7 mouse cellular contexts compared by ENCODE assay signal in genomic region chr11:54062086-54062752, GRCm38 (mm10). TPM values are rescaled to one million over a fixed set of nuclear protein-coding genes. Genes with fewer than 3 reads are reported as not detected.
DNase-seq lines count a peak whose midpoint lies in the region; ATAC-seq and TF ChIP-seq lines count a peak whose summit lies in the region.

No protein-coding gene starts in this region.

- H3K4me3 ChIP-seq in midbrain, embryonic 13.5 days (replicated peaks), result no peak overlapping the region
- H3K4me3 ChIP-seq in midbrain, embryonic 10.5 days, result no peak overlapping the region
- H3K4me3 ChIP-seq in forebrain, postnatal 0 days (ENCODE audit: low read depth, low read length), result no peak overlapping the region
- no peak overlapping the region for H3K4me3 ChIP-seq in limb, embryonic 15.5 days

- no peaks in the 10 kb centered on the region for H3K9me3 ChIP-seq in midbrain, embryonic 13.5 days
- no peaks in the 10 kb centered on the region for H3K9me3 ChIP-seq in midbrain, embryonic 10.5 days (replicated peaks)
- no peaks in the 10 kb centered on the region for H3K9me3 ChIP-seq in forebrain, postnatal 0 days (ENCODE audit: low read length)
- no peaks in the 10 kb centered on the region for H3K9me3 ChIP-seq in limb, embryonic 15.5 days

- no peak overlapping the region for H3K9ac ChIP-seq in midbrain, embryonic 13.5 days (replicated peaks)
- no peak overlapping the region for H3K9ac ChIP-seq in forebrain, postnatal 0 days
- no peak overlapping the region for H3K9ac ChIP-seq in limb, embryonic 15.5 days

- 0 out of 2 replicates have a peak overlapping the region, but pooled peaks have one; percentile 15 for H3K27ac ChIP-seq in midbrain, embryonic 13.5 days
- no peak overlapping the region for H3K27ac ChIP-seq in midbrain, embryonic 10.5 days (replicated peaks)
- 0 out of 2 replicates have a peak overlapping the region, but pooled peaks have one; percentile 29 for H3K27ac ChIP-seq in forebrain, postnatal 0 days (ENCODE audit: low read depth, low read length)
- peak overlapping the region; percentile 79 for H3K27ac ChIP-seq in limb, embryonic 15.5 days

- no peak for DNase-seq in midbrain, embryonic 10.5 days (ENCODE audit: low spot score)
- DNase-seq in adrenal gland, postnatal 10 days, result peak; percentile 89
- DNase-seq in forebrain, postnatal 0 days, result peak; percentile 35
- no peak for DNase-seq in layer of hippocampus, adult 11-12 months (ENCODE audit: low spot score)

- ATAC-seq in midbrain, embryonic 13.5 days, result no peak
- no peak for ATAC-seq in forebrain, postnatal 0 days
- no peak for ATAC-seq in limb, embryonic 15.5 days (ENCODE audit: insufficient number of reproducible peaks, low FRiP score, low TSS enrichment, low read depth)
- no peak for ATAC-seq in inflammation-experienced regulatory T-cells, adult 6 months

- H3K4me2 ChIP-seq in midbrain, embryonic 13.5 days (replicated peaks), result no peak overlapping the region
- no peak overlapping the region for H3K4me2 ChIP-seq in forebrain, postnatal 0 days (ENCODE audit: low read depth)
- no peak overlapping the region for H3K4me2 ChIP-seq in limb, embryonic 15.5 days

- TF ChIP-seq CTCF in forebrain, postnatal 0 days (IDR thresholded peaks at IDR 0.05; ENCODE audit: low read depth), result no peak

- no peaks in the 10 kb centered on the region for H3K36me3 ChIP-seq in midbrain, embryonic 13.5 days
- H3K36me3 ChIP-seq in midbrain, embryonic 10.5 days, result no peaks in the 10 kb centered on the region
- no peaks in the 10 kb centered on the region for H3K36me3 ChIP-seq in forebrain, postnatal 0 days (ENCODE audit: insufficient read depth)
- peaks cover 4% of the 10 kb centered on the region; the same call in 1 of the 2 replicates for H3K36me3 ChIP-seq in limb, embryonic 15.5 days

- no peaks in the 10 kb centered on the region for H3K27me3 ChIP-seq in midbrain, embryonic 13.5 days
- peaks cover 11% of the 10 kb centered on the region for H3K27me3 ChIP-seq in midbrain, embryonic 10.5 days (ENCODE audit: low read depth, poor library complexity, severe bottlenecking)
- no peaks in the 10 kb centered on the region for H3K27me3 ChIP-seq in forebrain, postnatal 0 days (ENCODE audit: insufficient read depth, low read length)
- H3K27me3 ChIP-seq in limb, embryonic 15.5 days, result no peaks in the 10 kb centered on the region

- WGBS in midbrain, embryonic 13.5 days, result 82% methylated on average over 12 of the region's 12 CpGs
- WGBS in midbrain, embryonic 10.5 days, result 90% methylated on average over 12 of the region's 12 CpGs
- WGBS in forebrain, postnatal 0 days, result 40% methylated on average over 12 of the region's 12 CpGs
- WGBS in limb, embryonic 15.5 days, result 39% methylated on average over 12 of the region's 12 CpGs

- peaks cover 39% of the 10 kb centered on the region for H3K4me1 ChIP-seq in midbrain, embryonic 13.5 days (replicated peaks)
- H3K4me1 ChIP-seq in midbrain, embryonic 10.5 days, result peaks cover 49% of the 10 kb centered on the region
- peaks cover 17% of the 10 kb centered on the region for H3K4me1 ChIP-seq in forebrain, postnatal 0 days (ENCODE audit: insufficient read depth)
- H3K4me1 ChIP-seq in limb, embryonic 15.5 days, result peaks cover 96% of the 10 kb centered on the region

RNA-seq across cellular contexts. Expression of gene Pdlim4, which starts 6.6 kb away (rescaled TPM):
- polyA plus RNA-seq in midbrain, embryonic 13.5 days (2015; fragmentation: Nextera tagmentation; extraction: Ambion mirVana), result 23.0 and 23.7 TPM in 2 replicates
- polyA plus RNA-seq in midbrain, embryonic 10.5 days (2016; fragmentation: Nextera tagmentation; extraction: Ambion mirVana), result 52.4 and 57.4 TPM in 2 replicates
- 10 to 100 TPM; 14.3 to 23.9 TPM for total RNA-seq in adrenal gland, postnatal 10 days (2021)
- 27.6 and 30.9 TPM in 2 replicates for total RNA-seq in forebrain, postnatal 0 days (2014; rRNA removed)
- polyA plus RNA-seq in forebrain, postnatal 0 days (2015; fragmentation: Nextera tagmentation; extraction: Ambion mirVana), result 47.9 and 50.7 TPM in 2 replicates
- 125 and 136 TPM in 2 replicates for polyA plus RNA-seq in limb, embryonic 15.5 days (2015; fragmentation: Nextera tagmentation; extraction: Ambion mirVana)
- 1 to 10 TPM in 1 of 3 experiments, under 1 TPM in 2; 0.49 to 1.1 (median 0.50) TPM for polyA plus RNA-seq in inflammation-experienced regulatory T-cells, adult 6 months (2017; shearing (Covaris generic))

RNA-seq across cellular contexts. Expression of gene Slc22a4, which starts 34.3 kb away (rescaled TPM):
- 1.0 and 1.3 TPM in 2 replicates for polyA plus RNA-seq in midbrain, embryonic 13.5 days (2015; fragmentation: Nextera tagmentation; extraction: Ambion mirVana)
- polyA plus RNA-seq in midbrain, embryonic 10.5 days (2016; fragmentation: Nextera tagmentation; extraction: Ambion mirVana), result 1.2 and 1.3 TPM in 2 replicates
- total RNA-seq in adrenal gland, postnatal 10 days (2021), result 1 to 10 TPM; 3.3 to 4.2 TPM
- 3.7 and 4.7 TPM in 2 replicates for total RNA-seq in forebrain, postnatal 0 days (2014; rRNA removed)
- polyA plus RNA-seq in forebrain, postnatal 0 days (2015; fragmentation: Nextera tagmentation; extraction: Ambion mirVana), result 3.3 and 4.0 TPM in 2 replicates
- polyA plus RNA-seq in limb, embryonic 15.5 days (2015; fragmentation: Nextera tagmentation; extraction: Ambion mirVana), result 6.9 and 7.9 TPM in 2 replicates
- 1 to 10 TPM in 1 of 3 experiments, not detected in 2; 1.1 TPM for polyA plus RNA-seq in inflammation-experienced regulatory T-cells, adult 6 months (2017; shearing (Covaris generic))

RNA-seq across cellular contexts. Expression of gene P4ha2, which starts 37.7 kb away (rescaled TPM):
- polyA plus RNA-seq in midbrain, embryonic 13.5 days (2015; fragmentation: Nextera tagmentation; extraction: Ambion mirVana), result 6.0 and 7.8 TPM in 2 replicates
- 25.0 and 25.2 TPM in 2 replicates for polyA plus RNA-seq in midbrain, embryonic 10.5 days (2016; fragmentation: Nextera tagmentation; extraction: Ambion mirVana)
- total RNA-seq in adrenal gland, postnatal 10 days (2021), result 10 to 100 TPM; 18.6 to 20.1 TPM
- 6.8 and 9.8 TPM in 2 replicates for total RNA-seq in forebrain, postnatal 0 days (2014; rRNA removed)
- 6.0 and 6.1 TPM in 2 replicates for polyA plus RNA-seq in forebrain, postnatal 0 days (2015; fragmentation: Nextera tagmentation; extraction: Ambion mirVana)
- 132 and 149 TPM in 2 replicates for polyA plus RNA-seq in limb, embryonic 15.5 days (2015; fragmentation: Nextera tagmentation; extraction: Ambion mirVana)
- polyA plus RNA-seq in inflammation-experienced regulatory T-cells, adult 6 months (2017; shearing (Covaris generic)), result not detected

Comparison
In these comparisons a context has a peak if more than half of its experiments do, and no peak if none do; other contexts are left out.
1. DNase-seq: peak in adrenal gland, postnatal 10 days (single experiment) and forebrain, postnatal 0 days (single experiment); none in midbrain, embryonic 10.5 days (single experiment) and layer of hippocampus, adult 11-12 months (single experiment).
2. RNA of gene Pdlim4, which starts 6.6 kb away (polyA plus RNA-seq): 125 to 136 TPM in limb, embryonic 15.5 days, 52.4 to 57.4 TPM in midbrain, embryonic 10.5 days, 47.9 to 50.7 TPM in forebrain, postnatal 0 days and 23.0 to 23.7 TPM in midbrain, embryonic 13.5 days; 0.49 to 1.1 TPM in inflammation-experienced regulatory T-cells, adult 6 months; every median in the first group is over 10 times any median in the second.